Mouse (Mus musculus): ENCODE results near the gene Rabepk. TPM values are rescaled to one million over a fixed set of nuclear protein-coding genes. Genes with fewer than 3 reads are reported as not detected.

The Rabepk gene
- total and polyA plus RNA-seq, 3 experiments, result 62.1 to 88.4 (median 68.8) TPM

DNA sequence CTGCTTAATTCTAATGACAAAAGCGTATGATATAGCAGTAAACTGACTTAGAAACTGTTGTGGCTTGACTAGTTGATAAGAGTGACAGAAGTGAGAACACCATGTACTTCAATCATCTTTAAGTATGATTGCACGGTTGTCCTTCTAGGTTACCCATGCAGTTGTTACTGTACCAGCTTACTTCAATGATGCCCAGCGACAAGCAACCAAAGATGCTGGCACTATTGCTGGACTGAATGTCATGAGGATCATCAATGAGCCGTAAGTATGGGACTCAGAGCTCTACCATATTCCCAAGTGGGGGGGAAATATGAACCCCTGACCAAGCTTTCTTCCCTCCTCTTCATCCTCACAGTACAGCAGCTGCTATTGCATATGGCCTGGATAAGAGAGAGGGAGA is 26.0 kb downstream of the Rabepk start:
- H3K79me2 ChIP-seq (replicated peaks; ENCODE audit: control insufficient read depth, extremely low read depth, insufficient read depth, poor library complexity, severe bottlenecking), result peaks cover 75% of the 10 kb centered on the region
- peak overlapping the region; percentile 83 for H3K9ac ChIP-seq (ENCODE audit: insufficient read depth, low read depth)
- no peak overlapping the region for H3K27ac ChIP-seq (ENCODE audit: insufficient read depth, low read depth)
- in situ Hi-C loops (cut with MboI; ENCODE audit: low pct_ligation_motif_present, low pct_unique_long_range_greater_than_20kb, low sequenced_read_pairs), result no loop called here
- H3K36me3 ChIP-seq (replicated peaks in 1 of 2; ENCODE audit: control insufficient read depth in 1 of 2, insufficient read depth in 1 of 2, low read length in 1 of 2), result peaks cover 43 to 71% of the 10 kb centered on the region in 2 experiments
- TF ChIP-seq RCOR1 (conservative IDR thresholded peaks at IDR 0.05; ENCODE audit: low read depth, low read length) (no peak), KAT2A (IDR thresholded peaks at IDR 0.05; ENCODE audit: insufficient replicate concordance, low read length) (no peak), ELF1 (IDR thresholded peaks at IDR 0.05; ENCODE audit: low read depth, low read length) (no peak), RAD21 (IDR thresholded peaks at IDR 0.05; ENCODE audit: low read depth, low read length) (no peak), EP300 (IDR thresholded peaks at IDR 0.05; ENCODE audit: low read length) (no peak), ZKSCAN1 (IDR thresholded peaks at IDR 0.05; ENCODE audit: borderline replicate concordance, low read depth, low read length) (no peak), PAX5 (IDR thresholded peaks at IDR 0.05; ENCODE audit: low read length) (no peak), POLR2AphosphoS2 (IDR thresholded peaks at IDR 0.05; ENCODE audit: low read depth, low read length) (no peak), ZMIZ1 (IDR thresholded peaks at IDR 0.05; ENCODE audit: low read depth, low read length) (no peak), BHLHE40 (IDR thresholded peaks at IDR 0.05; ENCODE audit: low read depth, low read length) (no peak), SMC3 (IDR thresholded peaks at IDR 0.05; ENCODE audit: low read depth, low read length) (no peak)
- H3K4me2 ChIP-seq (ENCODE audit: insufficient read depth, low read depth, poor library complexity, severe bottlenecking), result peak overlapping the region; percentile 99
- DNase-seq (ENCODE audit: extremely low read depth), result no peak
- H3K9me3 ChIP-seq (replicated peaks; ENCODE audit: low read length), result no peaks in the 10 kb centered on the region
- peaks cover 2 to 46% of the 10 kb centered on the region in 2 experiments; a peak in 2 of 4 replicates for H3K4me1 ChIP-seq (ENCODE audit: control insufficient read depth in 1 of 2, insufficient read depth in 2 of 2)
- dilution Hi-C loops (cut with MboI; ENCODE audit: extremely low pct_ligation_motif_present, extremely low pct_unique_long_range_greater_than_20kb, low sequenced_read_pairs), result no loop called here
- peak overlapping the region; percentile 74 to 99 (median 97) for H3K4me3 ChIP-seq (replicated peaks in 1 of 3; ENCODE audit: low read depth in 2 of 3, low read length in 2 of 3, poor library complexity in 1 of 3)
- H3K27me3 ChIP-seq (replicated peaks), result no peaks in the 10 kb centered on the region

GRCm38 (mm10) chr2:34772252-34773235 is 27.2 kb downstream of the Rabepk start:
- H3K79me2 ChIP-seq (replicated peaks; ENCODE audit: control insufficient read depth, extremely low read depth, insufficient read depth, poor library complexity, severe bottlenecking), result peaks cover 66% of the 10 kb centered on the region
- no peaks in the 10 kb centered on the region for H3K9me3 ChIP-seq (replicated peaks; ENCODE audit: low read length)
- peaks cover 2 to 37% of the 10 kb centered on the region in 2 experiments; a peak in 2 of 4 replicates for H3K4me1 ChIP-seq (ENCODE audit: control insufficient read depth in 1 of 2, insufficient read depth in 2 of 2)
- peak overlapping the region; percentile 74 to 99 (median 97) for H3K4me3 ChIP-seq (replicated peaks in 1 of 3; ENCODE audit: low read depth in 2 of 3, low read length in 2 of 3, poor library complexity in 1 of 3)
- peaks cover 36 to 63% of the 10 kb centered on the region in 2 experiments for H3K36me3 ChIP-seq (replicated peaks in 1 of 2; ENCODE audit: control insufficient read depth in 1 of 2, insufficient read depth in 1 of 2, low read length in 1 of 2)
- TF ChIP-seq MXI1 (IDR thresholded peaks at IDR 0.05; ENCODE audit: low read depth, low read length) (no peak), CHD2 (IDR thresholded peaks at IDR 0.05; ENCODE audit: low read length) (no peak), KAT2A (IDR thresholded peaks at IDR 0.05; ENCODE audit: insufficient replicate concordance, low read length) (no peak), PAX5 (IDR thresholded peaks at IDR 0.05; ENCODE audit: low read length) (no peak), MAZ (IDR thresholded peaks at IDR 0.05; ENCODE audit: low read depth, low read length) (no peak), NRF1 (IDR thresholded peaks at IDR 0.05; ENCODE audit: low read depth, low read length) (no peak), ZMIZ1 (IDR thresholded peaks at IDR 0.05; ENCODE audit: low read depth, low read length) (no peak), SMC3 (IDR thresholded peaks at IDR 0.05; ENCODE audit: low read depth, low read length) (no peak), MAFK (IDR thresholded peaks at IDR 0.05; ENCODE audit: insufficient replicate concordance, low read length) (no peak), ELF1 (IDR thresholded peaks at IDR 0.05; ENCODE audit: low read depth, low read length) (no peak), POLR2AphosphoS2 (IDR thresholded peaks at IDR 0.05; ENCODE audit: low read depth, low read length) (no peak), RCOR1 (conservative IDR thresholded peaks at IDR 0.05; ENCODE audit: low read depth, low read length) (no peak), ZKSCAN1 (IDR thresholded peaks at IDR 0.05; ENCODE audit: borderline replicate concordance, low read depth, low read length) (no peak), JUN (IDR thresholded peaks at IDR 0.05; ENCODE audit: insufficient read depth, low read depth, low read length) (no peak), HCFC1 (IDR thresholded peaks at IDR 0.05; ENCODE audit: low read depth, low read length) (no peak)
- H3K4me2 ChIP-seq (ENCODE audit: insufficient read depth, low read depth, poor library complexity, severe bottlenecking), result peak overlapping the region; percentile 99
- peak overlapping the region; percentile 83 for H3K9ac ChIP-seq (ENCODE audit: insufficient read depth, low read depth)
- DNase-seq (ENCODE audit: extremely low read depth), result peak; percentile 76
- dilution Hi-C loops (cut with MboI; ENCODE audit: extremely low pct_ligation_motif_present, extremely low pct_unique_long_range_greater_than_20kb, low sequenced_read_pairs) (no loop called here), in situ Hi-C loops (cut with MboI; ENCODE audit: low pct_ligation_motif_present, low pct_unique_long_range_greater_than_20kb, low sequenced_read_pairs) (no loop called here)
- H3K27ac ChIP-seq (ENCODE audit: insufficient read depth, low read depth), result peak overlapping the region; percentile 74
- H3K27me3 ChIP-seq (replicated peaks), result no peaks in the 10 kb centered on the region

Measured in CH12.LX (cell line).